In the genomic region with DNA sequence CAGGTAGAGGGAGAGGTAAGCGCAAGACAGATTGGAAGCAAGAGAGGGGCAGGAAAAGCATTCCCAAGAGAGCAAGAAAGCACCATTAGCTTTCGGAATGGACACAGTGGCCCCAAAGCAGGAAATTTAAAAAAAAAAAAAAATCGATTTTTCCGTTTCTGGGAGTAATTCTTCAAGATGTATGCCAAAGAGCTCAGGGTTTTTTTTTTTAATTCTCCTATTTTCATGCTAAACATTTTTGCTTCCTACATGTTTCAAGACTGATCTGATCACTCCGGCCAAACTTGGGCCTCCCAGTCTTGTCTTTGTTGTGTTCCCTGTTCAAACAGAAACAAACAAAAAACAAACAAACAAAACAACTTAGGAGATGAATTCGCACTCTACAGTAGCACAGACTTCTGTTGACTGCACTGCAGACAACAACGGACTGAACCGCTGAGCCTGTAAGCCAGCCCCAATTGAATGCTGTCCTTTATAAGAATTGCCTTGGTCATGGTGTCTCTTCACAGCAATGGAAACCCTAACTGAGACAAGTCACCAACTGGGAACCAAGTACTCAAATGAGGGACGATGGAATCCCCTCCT, we compare ENCODE assay signal across 1 mouse cellular context.
TF ChIP-seq lines count a peak whose summit lies in the region.

No protein-coding gene starts in this region.

TF ChIP-seq in MEL, 35 proteins besides CTCF, POLR2A, EP300 and RAD21 (continued from another document):
- TF ChIP-seq NRF1 (IDR thresholded peaks at IDR 0.05; ENCODE audit: insufficient read depth, low read depth, low read length, poor library complexity, severe bottlenecking) (no peak), CHD2 (IDR thresholded peaks at IDR 0.05; ENCODE audit: low read length) (no peak), ZMIZ1 (IDR thresholded peaks at IDR 0.05; ENCODE audit: low read depth, low read length) (no peak), TCF12 (IDR thresholded peaks at IDR 0.05; ENCODE audit: low read depth, low read length) (no peak), SIN3A (IDR thresholded peaks at IDR 0.05; ENCODE audit: low read length) (no peak; the same call in 1 of the 2 replicates)
